Mouse (Mus musculus) embryonic facial prominence, embryonic 14.5 days (tissue): ENCODE measurements around the gene Fam104a. TPM values are rescaled to one million over a fixed set of nuclear protein-coding genes. Genes with fewer than 3 reads are reported as not detected.
A peak's percentile ranks its signal among the peaks of the same experiment; 100 is the strongest.
"Not testable (repeated sequence)": the region's sequence is repeated elsewhere in the genome, so short reads cannot be mapped to it uniquely, and the experiment has no call there.

ENCODE experiments used
- ATAC-seq: fragments of 200-750 bp; cut with Nextera tagmentation; 2 replicates; pipeline ENCODE4 v1.8.0; 2017; ENCODE audit warnings: low read depth, moderate number of reproducible peaks, moderate TSS enrichment
- DNase-seq: peaks from one replicate; pipeline ENCODE4 v3.0.0-alpha.2; 2015; ENCODE audit warnings: low spot score
- H3K27ac ChIP-seq: fragments of 300-500 bp; sonication (generic); replicated peaks from 2 replicates; pipeline ENCODE4 v1.5.1; 2014; ENCODE audit warnings: low read depth, mild to moderate bottlenecking, low read length, moderate library complexity
- H3K27me3 ChIP-seq: fragments of 300-500 bp; sonication (generic); replicated peaks from 2 replicates; pipeline ENCODE4 v1.6.1; 2014; ENCODE audit warnings: low read length; ENCODE audit not compliant: control insufficient read depth, insufficient read depth
- H3K36me3 ChIP-seq: fragments of 300-500 bp; sonication (generic); 2 replicates; pipeline ENCODE4 v1.6.1; 2014; ENCODE audit warnings: low read length, mixed read lengths; ENCODE audit not compliant: control insufficient read depth, insufficient read depth
- H3K4me1 ChIP-seq: fragments of 300-500 bp; sonication (generic); 2 replicates; pipeline ENCODE4 v1.6.1; 2014; ENCODE audit warnings: antibody characterized with exemption, low read length; ENCODE audit not compliant: control insufficient read depth, insufficient read depth
- H3K4me2 ChIP-seq: fragments of 300-500 bp; sonication (generic); 2 replicates; pipeline ENCODE4 v1.6.1; 2014; ENCODE audit warnings: low read depth, mild to moderate bottlenecking, low read length, moderate library complexity, mixed read lengths
- H3K4me3 ChIP-seq: fragments of 300-500 bp; sonication (generic); 2 replicates; pipeline ENCODE4 v1.5.1; 2014; ENCODE audit warnings: low read depth, mild to moderate bottlenecking, low read length
- H3K9ac ChIP-seq: fragments of 300-500 bp; sonication (generic); 2 replicates; pipeline ENCODE4 v1.6.1; 2014; ENCODE audit warnings: low read depth, mild to moderate bottlenecking, low read length, moderate library complexity, mixed read lengths
- H3K9me3 ChIP-seq: fragments of 300-500 bp; sonication (generic); 2 replicates; pipeline ENCODE4 v1.6.1; 2016; ENCODE audit warnings: low read length; ENCODE audit not compliant: control insufficient read depth
- WGBS: fragments of 180-500 bp; shearing (Covaris S2); extraction: QIAGEN DNeasy Blood & Tissue Kit; methylation state at CpG from one replicate; pipeline ENCODE4 v1.1.7; 2014; 5-methylcytosine and 5-hydroxymethylcytosine counted together
- polyA plus RNA-seq: library from polyadenylated mRNA; unstranded; fragments of >200 nt; fragmentation: Nextera tagmentation; extraction: Ambion mirVana; gene quantifications from 2 replicates; pipeline ENCODE4 v1.2.1, GENCODE M21; 2014

Fam104a gene
- polyA plus RNA-seq, 1 experiment from 2014 or later, result 48.6 TPM

- Histone ChIP-seq H3K4me2 (no peak overlapping the region), H3K9me3 (no peaks in the 10 kb centered on the region), H3K27ac (0 out of 2 replicates have a peak overlapping the region, but pooled peaks have one; percentile 15), H3K27me3 (no peaks in the 10 kb centered on the region), H3K36me3 (peaks cover 44% of the 10 kb centered on the region), H3K4me1 (no peaks in the 10 kb centered on the region), H3K4me3 (no peak overlapping the region), H3K9ac (no peak overlapping the region)
- no peak for DNase-seq
- 56% methylated on average over 10 of the region's 10 CpGs for WGBS
- no peak for ATAC-seq
Measured at GRCm38 (mm10) chr11:113666648-113667047, 17.3 kb downstream of the Fam104a start.

GRCm38 (mm10) chr11:113666205-113666604 is 17.8 kb downstream of the Fam104a start:
- ATAC-seq (no peak), DNase-seq (no peak)
- Histone ChIP-seq H3K9ac (no peak overlapping the region), H3K4me2 (no peak overlapping the region), H3K36me3 (peaks cover 44% of the 10 kb centered on the region), H3K9me3 (no peaks in the 10 kb centered on the region), H3K4me3 (no peak overlapping the region), H3K4me1 (no peaks in the 10 kb centered on the region), H3K27me3 (no peaks in the 10 kb centered on the region), H3K27ac (no peak overlapping the region)
- WGBS, result 73% methylated on average over 6 of the region's 6 CpGs

DNA sequence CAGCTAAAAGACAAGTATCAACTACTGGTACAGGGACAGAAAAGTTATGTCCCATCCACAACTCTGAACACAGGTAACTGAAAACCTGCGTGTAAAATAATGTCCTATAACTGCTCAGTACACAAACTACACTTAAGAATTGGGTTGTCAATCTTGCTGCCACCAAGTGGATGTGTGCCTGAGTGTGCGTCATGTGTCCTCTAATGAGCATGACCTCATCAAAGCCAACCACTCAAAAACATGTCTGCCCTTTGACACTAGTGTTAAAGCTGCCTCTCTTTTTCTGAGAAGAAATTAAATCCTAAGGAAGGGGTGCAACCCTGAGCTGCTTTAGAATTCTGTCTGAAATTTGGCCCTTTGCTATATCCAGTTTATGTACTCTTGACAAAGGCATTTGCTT is 19.7 kb downstream of the Fam104a start:
- Histone ChIP-seq H3K4me1 (no peaks in the 10 kb centered on the region), H3K9me3 (no peaks in the 10 kb centered on the region), H3K27ac (no peak overlapping the region), H3K36me3 (peaks cover 60% of the 10 kb centered on the region), H3K27me3 (no peaks in the 10 kb centered on the region), H3K4me2 (no peak overlapping the region), H3K4me3 (no peak overlapping the region), H3K9ac (no peak overlapping the region)
- 81% methylated on average over 2 of the region's 2 CpGs for WGBS
- DNase-seq (no peak), ATAC-seq (no peak)

- no peak overlapping the region for H3K27ac ChIP-seq
- WGBS, result 94% methylated on average over 18 of the region's 18 CpGs
- peaks cover 75% of the 10 kb centered on the region for H3K36me3 ChIP-seq
Measured at GRCm38 (mm10) chr11:113661835-113662351, 22.1 kb downstream of the Fam104a start.

DNA sequence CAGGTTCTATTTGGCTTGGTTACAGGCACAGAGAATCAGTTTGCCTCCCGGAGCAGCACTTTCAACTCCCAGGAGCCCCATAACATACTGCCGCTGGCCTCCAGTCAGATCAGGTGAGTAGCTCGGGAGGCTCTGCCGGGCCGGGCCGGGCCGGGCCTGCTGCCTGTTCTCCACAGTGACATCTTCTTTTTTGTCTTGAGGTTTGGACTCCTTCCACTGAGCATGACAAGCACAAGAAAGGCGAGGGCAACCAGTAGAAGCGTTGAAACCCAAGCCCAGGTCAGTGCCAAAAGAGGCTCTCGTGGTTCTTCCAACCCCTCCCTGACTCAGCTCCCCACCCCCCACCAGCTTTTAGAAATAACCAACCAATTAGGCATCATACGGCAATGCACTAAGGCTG is 23.0 kb downstream of the Fam104a start:
- Histone ChIP-seq H3K9me3 (no peaks in the 10 kb centered on the region), H3K27ac (no peak overlapping the region), H3K36me3 (peaks cover 85% of the 10 kb centered on the region), H3K4me3 (no peak overlapping the region), H3K4me1 (no peaks in the 10 kb centered on the region), H3K27me3 (no peaks in the 10 kb centered on the region), H3K4me2 (no peak overlapping the region), H3K9ac (no peak overlapping the region)
- DNase-seq (no peak), ATAC-seq (no peak)
- 87% methylated on average over 11 of the region's 11 CpGs for WGBS

More at GRCm38 (mm10) chr11:113661835-113662351, 22.1 kb downstream of the Fam104a start:
- no peaks in the 10 kb centered on the region for H3K4me1 ChIP-seq
- H3K27me3 ChIP-seq, result no peaks in the 10 kb centered on the region
- no peak overlapping the region for H3K4me2 ChIP-seq
- no peak for ATAC-seq
- no peak for DNase-seq
- H3K9ac ChIP-seq, result no peak overlapping the region
- no peaks in the 10 kb centered on the region for H3K9me3 ChIP-seq
- no peak overlapping the region for H3K4me3 ChIP-seq

DNA sequence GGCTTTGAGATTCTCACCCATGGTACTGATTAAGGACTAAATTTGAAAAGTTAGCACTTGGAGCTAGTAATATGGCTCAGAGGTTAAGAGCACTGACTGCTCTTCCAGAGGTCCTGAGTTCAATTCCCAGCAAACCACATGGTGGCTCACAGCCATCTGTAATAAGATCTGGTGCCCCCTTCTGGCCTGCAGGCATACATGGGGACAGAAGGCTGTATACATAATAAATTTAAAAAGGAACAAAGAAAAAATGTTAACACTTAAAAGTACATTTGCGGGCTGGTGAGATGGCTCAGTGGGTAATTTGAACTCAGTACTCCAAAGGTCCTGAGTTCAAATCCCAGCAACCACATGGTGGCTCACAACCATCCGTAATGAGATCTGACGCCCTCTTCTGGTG is 23.7 kb downstream of the Fam104a start:
- H3K4me2 ChIP-seq, H3K9ac ChIP-seq, H3K9me3 ChIP-seq, DNase-seq, H3K27ac ChIP-seq, H3K4me1 ChIP-seq, H3K4me3 ChIP-seq, H3K27me3 ChIP-seq, ATAC-seq: not testable (repeated sequence)
- WGBS, result 96% methylated on average over 3 of the region's 3 CpGs
- peaks cover 92% of the 10 kb centered on the region for H3K36me3 ChIP-seq

- no peak overlapping the region for H3K4me2 ChIP-seq
- ATAC-seq, result no peak
- H3K36me3 ChIP-seq, result peaks cover 97% of the 10 kb centered on the region
- no peak overlapping the region for H3K4me3 ChIP-seq
- WGBS, result 82% methylated on average over 4 of the region's 4 CpGs
- no peak overlapping the region for H3K27ac ChIP-seq
- DNase-seq, result no peak
- H3K9me3 ChIP-seq, result no peaks in the 10 kb centered on the region
- H3K4me1 ChIP-seq, result no peaks in the 10 kb centered on the region
- H3K9ac ChIP-seq, result no peak overlapping the region
- no peaks in the 10 kb centered on the region for H3K27me3 ChIP-seq
Measured at GRCm38 (mm10) chr11:113658763-113659162, 25.2 kb downstream of the Fam104a start.

- DNase-seq, result no peak
- 94% methylated on average over 8 of the region's 8 CpGs for WGBS
- Histone ChIP-seq H3K27me3 (no peaks in the 10 kb centered on the region), H3K36me3 (peaks cover 97% of the 10 kb centered on the region), H3K9ac (no peak overlapping the region), H3K4me3 (no peak overlapping the region), H3K4me2 (no peak overlapping the region), H3K9me3 (no peaks in the 10 kb centered on the region), H3K4me1 (no peaks in the 10 kb centered on the region), H3K27ac (no peak overlapping the region)
- no peak for ATAC-seq
Measured at GRCm38 (mm10) chr11:113658319-113658718, 25.6 kb downstream of the Fam104a start.

DNA sequence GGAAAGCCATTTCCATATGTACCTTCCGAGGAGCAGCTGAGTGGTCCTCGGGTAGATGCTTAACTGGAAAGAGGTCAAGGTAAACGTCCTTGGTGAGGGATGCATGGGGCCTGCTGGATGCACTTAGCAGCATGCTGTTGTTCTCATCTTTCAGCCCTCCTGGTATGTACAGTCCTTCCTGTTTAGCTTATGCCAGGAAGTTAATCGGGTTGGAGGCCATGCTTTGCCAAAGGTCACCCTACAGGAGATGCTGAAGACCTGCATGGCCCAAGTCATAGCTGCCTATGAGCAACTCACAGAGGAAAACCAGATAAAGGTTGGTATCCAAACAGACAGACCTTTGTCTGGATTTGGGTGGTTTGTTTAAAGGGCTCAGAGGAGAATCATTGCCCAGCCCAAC is 26.7 kb downstream of the Fam104a start:
- H3K4me2 ChIP-seq, result no peak overlapping the region
- H3K27me3 ChIP-seq, result no peaks in the 10 kb centered on the region
- ATAC-seq, result no peak
- H3K36me3 ChIP-seq, result peaks cover 98% of the 10 kb centered on the region
- no peak for DNase-seq
- H3K4me1 ChIP-seq, result no peaks in the 10 kb centered on the region
- WGBS, result 49% methylated on average over 4 of the region's 4 CpGs
- H3K9ac ChIP-seq, result no peak overlapping the region
- no peak overlapping the region for H3K27ac ChIP-seq
- H3K9me3 ChIP-seq, result no peaks in the 10 kb centered on the region
- no peak overlapping the region for H3K4me3 ChIP-seq
